Mouse (Mus musculus): ENCODE data around the gene Gp9.
A peak's percentile ranks its signal among the peaks of the same experiment; 100 is the strongest.

Gp9 gene

GRCm38 (mm10) chr6:87809651-87810161 lies 31.8 kb downstream of the Gp9 start:
- no peak for DNase-seq (ENCODE audit: low spot score)

- DNase-seq (ENCODE audit: low spot score), result no peak
Observed at GRCm38 (mm10) chr6:87810311-87810710, 32.4 kb downstream of the Gp9 start.

- peak; percentile 41 for DNase-seq (ENCODE audit: low spot score)
Observed at GRCm38 (mm10) chr6:87810713-87811669, 33.1 kb downstream of the Gp9 start.

GRCm38 (mm10) chr6:87811675-87812338 lies 33.9 kb downstream of the Gp9 start, which contains the start of gene Rab43:
TSS of gene Rab43 (minus strand) at chr6:87812164.
- DNase-seq (ENCODE audit: low spot score), result peak; percentile 88

GRCm38 (mm10) chr6:87812656-87813055 lies 34.8 kb downstream of the Gp9 start:
- DNase-seq (ENCODE audit: low spot score), result no peak

- no peak for DNase-seq (ENCODE audit: low spot score)
Observed at GRCm38 (mm10) chr6:87814486-87814885, 36.6 kb downstream of the Gp9 start.

GRCm38 (mm10) chr6:87820366-87820765 lies 42.5 kb downstream of the Gp9 start:
- DNase-seq (ENCODE audit: low spot score), result no peak
